Mouse (Mus musculus) heart, embryonic 14.5 days (tissue): ENCODE results near the gene Mylk. TPM values are rescaled to one million over a fixed set of nuclear protein-coding genes. Genes with fewer than 3 reads are reported as not detected.

Experiments used
- ATAC-seq: fragments of 200-750 bp; cut with Nextera tagmentation; 2 replicates; pipeline ENCODE4 v1.8.0; 2017; ENCODE audit warnings: low read depth, moderate TSS enrichment; ENCODE audit not compliant: insufficient number of reproducible peaks, insufficient read depth, low FRiP score
- H3K27ac ChIP-seq, 2 experiments: fragments of 200-500 bp in 1 of 2; fragments of 300-500 bp in 1 of 2; sonication (generic) in 1 of 2; replicated peaks in 1 of 2; 2 replicates each; pipeline ENCODE4 v1.5.1; 2012 to 2014; ENCODE audit warnings: low read depth in 2 of 2, low read length in 2 of 2, control low read depth in 1 of 2, mild to moderate bottlenecking in 1 of 2, mixed read lengths in 1 of 2; ENCODE audit not compliant: control insufficient read depth in 1 of 2, insufficient read depth in 1 of 2
- H3K27me3 ChIP-seq: fragments of 300-500 bp; sonication (generic); 2 replicates; pipeline ENCODE4 v1.6.1; 2014; ENCODE audit warnings: mild to moderate bottlenecking, low read length, control low read depth; ENCODE audit not compliant: control insufficient read depth, insufficient read depth
- H3K36me3 ChIP-seq: fragments of 300-500 bp; sonication (generic); 2 replicates; pipeline ENCODE4 v1.6.1; 2014; ENCODE audit warnings: mild to moderate bottlenecking, control low read depth, low read length, mixed read lengths; ENCODE audit not compliant: control insufficient read depth, insufficient read depth
- H3K4me1 ChIP-seq, 2 experiments: fragments of 200-500 bp in 1 of 2; fragments of 300-500 bp in 1 of 2; sonication (generic) in 1 of 2; 2 replicates each; pipeline ENCODE4 v1.6.1; 2012 to 2014; ENCODE audit warnings: low read length in 2 of 2, control low read depth in 1 of 2, mixed read lengths in 1 of 2; ENCODE audit not compliant: control insufficient read depth in 2 of 2, insufficient read depth in 2 of 2
- H3K4me2 ChIP-seq: fragments of 300-500 bp; sonication (generic); 2 replicates; pipeline ENCODE4 v1.6.1; 2014; ENCODE audit warnings: mild to moderate bottlenecking, low read length
- H3K4me3 ChIP-seq, 2 experiments: fragments of 200-500 bp in 1 of 2; fragments of 300-500 bp in 1 of 2; sonication (generic) in 1 of 2; 2 replicates each; pipeline ENCODE4 v1.5.1; 2012 to 2014; ENCODE audit warnings: low read length in 2 of 2, mild to moderate bottlenecking in 2 of 2, control low read depth in 1 of 2, low read depth in 1 of 2, moderate library complexity in 1 of 2; ENCODE audit not compliant: control insufficient read depth in 1 of 2, insufficient read depth in 1 of 2
- H3K9ac ChIP-seq: fragments of 300-500 bp; sonication (generic); 2 replicates; pipeline ENCODE4 v1.6.1; 2014; ENCODE audit warnings: mild to moderate bottlenecking, low read length
- H3K9me3 ChIP-seq: fragments of 300-500 bp; sonication (generic); 2 replicates; pipeline ENCODE4 v1.6.1; 2016; ENCODE audit warnings: low read length, control low read depth; ENCODE audit not compliant: control insufficient read depth
- whole genome bisulfite sequencing: fragments of 180-500 bp; shearing (Covaris S2); extraction: QIAGEN DNeasy Blood & Tissue Kit; methylation state at CpG from one replicate; pipeline ENCODE4 v1.1.7; 2014; 5-methylcytosine and 5-hydroxymethylcytosine counted together
- polyA plus RNA-seq: library from polyadenylated mRNA; unstranded; fragments of >200 nt; fragmentation: Nextera tagmentation; extraction: Ambion mirVana; gene quantifications from 2 replicates; pipeline ENCODE4 v1.2.1, GENCODE M21; 2014

The Mylk gene
- polyA plus RNA-seq, 1 experiment from 2014 or later = 8.5 TPM

DNA sequence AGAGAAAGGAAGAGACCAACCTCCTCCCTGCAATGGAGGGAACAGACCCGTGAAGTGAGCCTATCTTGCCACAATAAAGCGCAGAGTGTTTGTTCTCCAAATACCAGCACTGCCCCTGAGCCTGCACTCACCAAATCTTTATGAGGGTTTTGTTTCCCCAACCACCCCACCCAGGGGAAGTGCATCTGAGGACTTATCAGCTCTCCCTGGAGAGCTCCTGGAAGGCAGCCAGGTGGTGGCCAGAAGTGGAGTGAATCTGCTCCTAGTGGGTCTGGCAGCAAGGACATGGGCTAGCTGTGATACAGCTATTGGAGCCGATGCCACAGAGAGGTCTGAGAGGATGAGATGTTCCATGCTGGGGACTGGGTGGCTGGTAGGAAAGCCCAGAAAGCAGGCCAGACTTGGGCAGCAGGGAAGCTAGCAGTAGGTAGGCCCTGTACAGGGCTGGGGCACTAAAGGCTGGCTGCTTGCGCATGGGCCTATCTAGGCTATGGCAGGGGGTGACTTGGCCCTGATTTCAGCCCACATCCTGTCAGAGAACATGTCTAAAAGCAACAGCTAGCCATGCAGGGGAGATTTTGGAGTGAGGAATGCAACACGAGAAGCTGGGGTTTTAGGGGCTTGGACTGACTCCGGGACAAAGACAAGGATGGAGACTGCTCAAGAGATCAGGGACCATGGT is 180.1 kb downstream of the Mylk start:
- H3K9ac ChIP-seq = no peak overlapping the region; the same call in 1 of the 2 replicates
- H3K27ac ChIP-seq = peak overlapping the region; percentile 28 to 51
- no peaks in the 10 kb centered on the region for H3K9me3 ChIP-seq
- H3K4me1 ChIP-seq = peaks cover 54 to 56% of the 10 kb centered on the region in 2 experiments
- no peaks in the 10 kb centered on the region for H3K36me3 ChIP-seq
- peak overlapping the region; percentile 15; the same call in 1 of the 2 replicates for H3K4me2 ChIP-seq
- no peak overlapping the region for H3K4me3 ChIP-seq
- H3K27me3 ChIP-seq = peaks cover 47% of the 10 kb centered on the region
- 30% methylated on average over 6 of the region's 6 CpGs for WGBS
- ATAC-seq = peak; percentile 64

DNA sequence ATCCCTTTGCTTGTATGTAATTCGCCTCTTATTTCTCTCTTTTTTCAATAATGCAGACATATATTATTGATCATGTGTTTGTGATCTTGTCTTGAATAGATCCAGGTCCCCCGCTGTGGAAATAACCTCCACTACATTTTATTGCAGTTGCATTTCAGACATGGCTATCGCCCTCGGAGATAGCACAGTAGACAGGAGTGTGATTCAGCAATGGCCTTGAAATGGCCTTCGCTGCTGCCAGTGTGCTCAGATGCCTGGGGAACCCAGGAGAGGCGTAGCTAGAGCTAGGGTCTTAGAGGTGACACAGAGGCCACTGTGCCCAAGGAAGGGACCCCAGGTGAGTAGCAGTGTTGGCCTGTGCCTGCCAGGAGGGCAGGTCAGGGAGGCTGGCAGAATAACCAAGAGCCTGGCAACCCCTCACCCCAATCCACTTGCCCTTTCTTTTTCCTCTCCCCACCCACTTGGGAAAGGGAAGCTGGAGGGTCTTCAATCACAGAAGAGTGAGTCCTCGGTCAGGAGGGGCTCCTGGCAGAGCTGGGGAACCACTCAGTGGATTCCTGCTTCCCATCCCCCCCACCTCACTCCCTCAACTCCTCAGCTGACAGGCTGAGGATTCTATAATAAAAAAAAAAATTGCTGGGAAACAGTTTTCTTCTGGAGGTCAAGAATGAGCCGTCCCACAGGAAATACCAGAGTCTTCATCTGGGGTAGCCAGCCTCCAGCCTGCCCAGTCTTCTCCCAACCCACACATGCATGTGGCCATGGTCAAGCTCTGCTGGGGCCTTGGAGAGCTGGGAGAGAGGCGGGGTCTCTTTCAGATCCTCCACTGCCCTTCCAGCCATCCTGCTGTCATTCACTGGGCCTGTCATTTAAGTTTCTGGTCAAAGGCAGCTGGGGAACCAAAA is 181.8 kb downstream of the Mylk start:
- no peak overlapping the region; a peak in 1 of 4 replicates for H3K27ac ChIP-seq
- 48% methylated on average over 9 of the region's 9 CpGs for WGBS
- H3K4me2 ChIP-seq = no peak overlapping the region
- no peak for ATAC-seq
- peaks cover 42% of the 10 kb centered on the region for H3K27me3 ChIP-seq
- H3K9ac ChIP-seq = no peak overlapping the region; the same call in 1 of the 2 replicates
- peaks cover 63 to 64% of the 10 kb centered on the region in 2 experiments for H3K4me1 ChIP-seq
- H3K9me3 ChIP-seq = no peaks in the 10 kb centered on the region
- no peaks in the 10 kb centered on the region for H3K36me3 ChIP-seq
- H3K4me3 ChIP-seq = no peak overlapping the region

DNA sequence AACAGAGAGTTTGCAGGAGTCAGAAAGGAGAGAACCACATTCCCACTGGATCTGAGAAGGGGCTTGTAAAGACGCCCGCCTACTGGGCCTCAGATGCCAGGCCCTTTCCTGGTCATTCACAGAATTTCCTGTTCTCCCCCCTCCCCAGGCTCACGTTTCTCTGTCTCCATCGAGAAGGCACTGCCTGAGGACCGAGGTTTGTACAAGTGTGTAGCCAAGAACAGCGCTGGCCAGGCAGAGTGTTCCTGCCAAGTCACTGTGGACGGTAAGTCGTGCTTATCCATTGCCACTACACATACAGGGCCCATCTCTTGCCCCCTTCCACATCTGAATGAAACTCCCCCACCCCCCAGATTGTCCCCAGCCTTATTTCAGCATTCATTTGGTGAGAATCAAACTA is 184.7 kb downstream of the Mylk start:
- H3K4me1 ChIP-seq = peaks cover 48 to 52% of the 10 kb centered on the region in 2 experiments
- ATAC-seq = no peak
- H3K4me2 ChIP-seq = no peak overlapping the region
- H3K9me3 ChIP-seq = no peaks in the 10 kb centered on the region
- H3K27me3 ChIP-seq = peaks cover 55% of the 10 kb centered on the region
- no peak overlapping the region for H3K27ac ChIP-seq
- H3K36me3 ChIP-seq = no peaks in the 10 kb centered on the region
- 76% methylated on average over 8 of the region's 8 CpGs for WGBS
- H3K9ac ChIP-seq = no peak overlapping the region
- H3K4me3 ChIP-seq = no peak overlapping the region

- peaks cover 59% of the 10 kb centered on the region for H3K27me3 ChIP-seq
- no peak overlapping the region; a peak in 1 of 4 replicates for H3K27ac ChIP-seq
- no peak overlapping the region for H3K4me3 ChIP-seq
- 76% methylated on average over 7 of the region's 7 CpGs for WGBS
- no peak overlapping the region for H3K4me2 ChIP-seq
- H3K9ac ChIP-seq = no peak overlapping the region
- H3K4me1 ChIP-seq = peaks cover 44 to 48% of the 10 kb centered on the region in 2 experiments
- no peaks in the 10 kb centered on the region for H3K9me3 ChIP-seq
- no peaks in the 10 kb centered on the region for H3K36me3 ChIP-seq
- no peak for ATAC-seq
Measured at GRCm38 (mm10) chr16:34930110-34930509, 185.1 kb downstream of the Mylk start.

GRCm38 (mm10) chr16:34931306-34931705 is 186.3 kb downstream of the Mylk start:
- Histone ChIP-seq H3K36me3 (no peaks in the 10 kb centered on the region), H3K9me3 (no peaks in the 10 kb centered on the region), H3K4me3 (no peak overlapping the region), H3K27me3 (peaks cover 65% of the 10 kb centered on the region), H3K4me1 (peaks cover 43 to 44% of the 10 kb centered on the region in 2 experiments), H3K9ac (no peak overlapping the region), H3K4me2 (no peak overlapping the region), H3K27ac (no peak overlapping the region)
- no peak for ATAC-seq
- WGBS = 8% methylated on average over 2 of the region's 2 CpGs

GRCm38 (mm10) chr16:34933173-34933572 is 188.2 kb downstream of the Mylk start:
- H3K9ac ChIP-seq = no peak overlapping the region
- H3K9me3 ChIP-seq = no peaks in the 10 kb centered on the region
- WGBS = 41% methylated on average over 4 of the region's 4 CpGs
- ATAC-seq = no peak
- H3K27me3 ChIP-seq = peaks cover 56% of the 10 kb centered on the region
- no peaks in the 10 kb centered on the region for H3K36me3 ChIP-seq
- H3K4me1 ChIP-seq = peaks cover 46 to 50% of the 10 kb centered on the region in 2 experiments
- no peak overlapping the region for H3K27ac ChIP-seq
- H3K4me3 ChIP-seq = no peak overlapping the region
- no peak overlapping the region for H3K4me2 ChIP-seq

DNA sequence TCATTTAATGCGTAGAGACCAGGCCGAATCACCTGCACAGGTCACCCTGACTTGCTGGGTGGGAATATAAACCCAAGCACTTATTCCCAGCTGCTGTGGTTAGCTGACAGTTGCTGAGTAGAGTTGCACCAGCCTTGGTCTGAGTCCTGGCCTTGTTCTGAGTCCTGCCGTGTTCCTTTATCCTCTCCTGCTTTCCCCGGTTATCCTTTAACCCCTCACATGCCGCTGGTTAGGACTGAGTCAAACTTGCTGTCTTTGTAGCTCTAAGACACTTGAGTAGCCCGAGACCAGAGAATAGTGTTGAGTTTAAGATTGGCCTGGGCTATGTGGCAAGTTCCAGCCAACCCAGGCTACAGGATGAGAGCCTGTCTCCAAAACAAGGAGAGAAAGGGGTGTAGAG is 189.5 kb downstream of the Mylk start:
- Histone ChIP-seq H3K27ac (no peak overlapping the region), H3K9ac (no peak overlapping the region), H3K36me3 (no peaks in the 10 kb centered on the region), H3K27me3 (peaks cover 49% of the 10 kb centered on the region), H3K9me3 (no peaks in the 10 kb centered on the region), H3K4me2 (no peak overlapping the region), H3K4me1 (peaks cover 49 to 52% of the 10 kb centered on the region in 2 experiments), H3K4me3 (no peak overlapping the region)
- 67% methylated on average over 6 of the region's 6 CpGs for WGBS
- no peak for ATAC-seq
